Mouse (Mus musculus) liver, embryonic 15.5 days (tissue): Measurements from ENCODE around the gene C1qa. TPM values are rescaled to one million over a fixed set of nuclear protein-coding genes. Genes with fewer than 3 reads are reported as not detected.

ENCODE experiments used
- ATAC-seq: fragments of 200-750 bp; cut with Nextera tagmentation; 2 replicates; pipeline ENCODE4 v1.8.0; 2017; ENCODE audit warnings: moderate number of reproducible peaks, mild to moderate bottlenecking, moderate library complexity; ENCODE audit not compliant: insufficient read depth
- H3K27ac ChIP-seq: fragments of 300-500 bp; sonication (generic); replicated peaks from 2 replicates; pipeline ENCODE4 v1.5.1; 2015; ENCODE audit warnings: mild to moderate bottlenecking, inconsistent platforms
- H3K27me3 ChIP-seq: fragments of 300-500 bp; sonication (generic); 2 replicates; pipeline ENCODE4 v1.6.1; 2015; ENCODE audit warnings: mild to moderate bottlenecking, inconsistent platforms
- H3K36me3 ChIP-seq: fragments of 300-500 bp; sonication (generic); replicated peaks from 2 replicates; pipeline ENCODE4 v1.6.1; 2015; ENCODE audit warnings: moderate library complexity, mild to moderate bottlenecking, inconsistent platforms
- H3K4me1 ChIP-seq: fragments of 300-500 bp; sonication (generic); replicated peaks from 2 replicates; pipeline ENCODE4 v1.6.1; 2015; ENCODE audit warnings: inconsistent platforms
- H3K4me2 ChIP-seq: fragments of 300-500 bp; sonication (generic); 2 replicates; pipeline ENCODE4 v1.6.1; 2015; ENCODE audit warnings: moderate library complexity, mild to moderate bottlenecking, inconsistent platforms
- H3K4me3 ChIP-seq: fragments of 300-500 bp; sonication (generic); replicated peaks from 2 replicates; pipeline ENCODE4 v1.5.1; 2015; ENCODE audit warnings: mild to moderate bottlenecking, inconsistent platforms
- H3K9ac ChIP-seq: fragments of 300-500 bp; sonication (generic); 2 replicates; pipeline ENCODE4 v1.6.1; 2015; ENCODE audit warnings: moderate library complexity, mild to moderate bottlenecking, inconsistent platforms
- H3K9me3 ChIP-seq: fragments of 300-500 bp; sonication (generic); replicated peaks from 2 replicates; pipeline ENCODE4 v1.6.1; 2016; ENCODE audit warnings: inconsistent platforms
- WGBS: fragments of 180-500 bp; shearing (Covaris S2); methylation state at CpG from one replicate; pipeline ENCODE4 v1.1.7; 2015; ENCODE audit warnings: mixed read lengths; ENCODE audit not compliant: insufficient replicate concordance; 5-methylcytosine and 5-hydroxymethylcytosine counted together
- polyA plus RNA-seq: library from polyadenylated mRNA; unstranded; fragments of >200 nt; fragmentation: Nextera tagmentation; extraction: Ambion mirVana; gene quantifications from 2 replicates; pipeline ENCODE4 v1.2.1, GENCODE M21; 2015

The C1qa gene
- polyA plus RNA-seq, 1 experiment from 2014 or later = 57.8 TPM

DNA sequence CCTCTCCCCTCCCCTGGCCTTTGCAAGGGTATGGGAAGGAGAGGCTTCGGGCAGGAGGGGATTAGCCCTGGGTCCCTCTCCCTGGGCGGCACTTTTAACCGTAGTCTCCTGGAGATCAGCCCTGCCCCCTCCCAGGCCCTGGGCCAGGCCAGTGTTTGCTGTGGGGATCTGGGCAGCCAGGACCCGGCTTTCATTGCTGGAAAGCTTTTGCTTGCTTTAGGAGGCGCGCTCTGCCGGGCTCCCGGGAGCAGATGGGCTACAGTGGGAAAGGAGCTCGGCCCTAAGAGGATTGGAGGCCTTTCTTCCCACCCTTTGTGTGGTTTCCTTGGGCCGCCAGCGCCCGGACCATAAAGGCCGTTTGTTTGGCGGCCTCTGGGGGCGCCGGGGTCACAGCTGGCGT lies 36.8 kb downstream of the C1qa start:
- 17% methylated on average over 17 of the region's 17 CpGs for WGBS
- H3K4me3 ChIP-seq = no peak overlapping the region
- H3K36me3 ChIP-seq = no peaks in the 10 kb centered on the region
- peaks cover 8% of the 10 kb centered on the region for H3K27me3 ChIP-seq
- no peak overlapping the region for H3K27ac ChIP-seq
- ATAC-seq = no peak
- no peak overlapping the region for H3K9ac ChIP-seq
- H3K9me3 ChIP-seq = no peaks in the 10 kb centered on the region
- no peaks in the 10 kb centered on the region for H3K4me1 ChIP-seq
- H3K4me2 ChIP-seq = no peak overlapping the region

DNA sequence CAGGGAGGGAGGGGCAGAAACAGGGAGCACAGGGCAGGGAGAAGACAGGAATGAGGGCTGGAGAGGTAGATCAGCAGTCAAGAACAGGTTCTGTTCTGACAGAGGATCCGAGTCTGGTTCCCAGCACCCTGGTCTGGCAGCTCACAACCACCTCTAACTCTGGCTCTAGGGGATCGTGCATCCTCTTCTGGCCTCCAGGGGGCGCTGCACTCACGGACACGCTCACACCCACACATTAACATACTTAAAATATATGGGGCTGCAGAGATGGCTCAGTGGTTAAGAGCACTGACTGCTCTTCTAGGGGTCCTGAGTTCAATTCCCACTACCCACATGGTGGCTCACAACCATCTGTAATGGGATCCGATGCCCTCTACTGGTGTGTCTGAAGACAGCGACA lies 38.6 kb downstream of the C1qa start:
- no peak overlapping the region for H3K4me3 ChIP-seq
- H3K36me3 ChIP-seq = no peaks in the 10 kb centered on the region
- H3K9ac ChIP-seq = no peak overlapping the region
- H3K4me1 ChIP-seq = no peaks in the 10 kb centered on the region
- H3K4me2 ChIP-seq = no peak overlapping the region
- no peaks in the 10 kb centered on the region for H3K9me3 ChIP-seq
- no peak overlapping the region for H3K27ac ChIP-seq
- 70% methylated on average over 7 of the region's 7 CpGs for WGBS
- ATAC-seq = no peak
- H3K27me3 ChIP-seq = peaks cover 8% of the 10 kb centered on the region

DNA sequence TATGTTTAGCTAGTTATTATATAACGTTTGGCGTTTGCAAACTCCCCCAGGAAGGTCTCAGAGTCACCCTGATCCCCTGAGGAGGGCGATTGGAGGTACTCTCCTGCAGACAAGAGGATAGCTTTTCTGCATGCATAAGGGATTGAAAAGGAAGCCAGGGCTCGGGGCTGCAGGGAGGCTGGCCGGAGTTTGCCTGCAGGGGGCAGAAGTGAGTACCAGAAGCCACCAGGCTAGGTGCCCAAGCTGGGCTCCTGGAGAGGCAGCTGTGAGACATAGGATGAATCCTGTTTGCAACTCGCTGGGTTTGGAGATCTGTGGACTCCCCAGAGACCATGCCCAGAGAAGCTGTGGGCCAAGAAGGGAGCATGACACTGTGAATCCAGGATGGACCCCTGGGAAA lies 43.5 kb downstream of the C1qa start:
- WGBS = 27% methylated on average over 6 of the region's 6 CpGs
- H3K4me2 ChIP-seq = no peak overlapping the region
- no peak overlapping the region for H3K27ac ChIP-seq
- no peaks in the 10 kb centered on the region for H3K4me1 ChIP-seq
- no peaks in the 10 kb centered on the region for H3K9me3 ChIP-seq
- no peaks in the 10 kb centered on the region for H3K27me3 ChIP-seq
- H3K4me3 ChIP-seq = no peak overlapping the region
- no peak for ATAC-seq
- no peaks in the 10 kb centered on the region for H3K36me3 ChIP-seq
- H3K9ac ChIP-seq = no peak overlapping the region

DNA sequence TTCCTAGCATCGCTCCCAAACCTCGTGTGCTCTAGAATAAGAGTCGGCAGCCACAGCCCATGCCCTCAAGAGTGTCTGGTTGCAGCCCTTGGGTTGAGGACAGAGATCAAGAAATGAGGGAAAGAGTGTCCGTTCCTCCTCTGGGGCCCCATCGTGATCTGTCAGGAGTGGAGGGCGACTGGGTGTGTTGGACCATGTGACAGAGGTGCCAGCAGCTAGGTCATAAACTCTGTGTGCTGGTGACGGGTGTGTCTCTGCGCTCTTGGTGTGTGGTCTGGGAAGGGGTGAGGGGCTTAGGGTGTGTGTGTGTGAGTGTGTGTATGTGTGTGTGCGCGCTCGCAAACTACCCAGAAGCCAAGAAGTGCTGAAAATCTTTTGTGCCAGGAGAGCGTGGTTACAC lies 45.6 kb downstream of the C1qa start:
- H3K36me3 ChIP-seq = no peaks in the 10 kb centered on the region
- ATAC-seq = no peak
- no peak overlapping the region for H3K9ac ChIP-seq
- H3K27me3 ChIP-seq = no peaks in the 10 kb centered on the region
- no peak overlapping the region for H3K27ac ChIP-seq
- 68% methylated on average over 12 of the region's 12 CpGs for WGBS
- no peaks in the 10 kb centered on the region for H3K4me1 ChIP-seq
- no peak overlapping the region for H3K4me3 ChIP-seq
- H3K4me2 ChIP-seq = no peak overlapping the region
- H3K9me3 ChIP-seq = no peaks in the 10 kb centered on the region

DNA sequence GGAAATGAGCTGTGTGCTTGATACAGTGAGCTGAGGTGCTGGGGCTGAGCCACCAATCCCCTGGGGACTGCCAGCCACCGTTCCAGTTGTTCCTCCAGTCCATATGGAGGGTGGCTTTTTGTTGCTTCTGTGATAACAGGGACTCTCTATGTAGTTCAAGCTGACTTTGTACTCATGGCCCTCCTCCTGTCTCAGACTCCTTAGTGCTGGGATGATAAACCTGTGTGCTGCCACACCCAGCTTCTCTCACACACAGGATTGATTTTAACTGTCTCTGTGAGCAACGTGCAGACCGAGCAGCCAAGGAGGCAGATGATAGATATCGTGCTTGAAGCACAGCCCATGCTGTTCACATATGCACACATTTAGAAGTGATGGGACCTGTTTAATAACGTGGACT lies 46.5 kb downstream of the C1qa start:
- H3K36me3 ChIP-seq = no peaks in the 10 kb centered on the region
- no peak for ATAC-seq
- H3K4me1 ChIP-seq = no peaks in the 10 kb centered on the region
- H3K9me3 ChIP-seq = no peaks in the 10 kb centered on the region
- no peak overlapping the region for H3K27ac ChIP-seq
- no peak overlapping the region for H3K4me3 ChIP-seq
- H3K27me3 ChIP-seq = no peaks in the 10 kb centered on the region
- no peak overlapping the region for H3K9ac ChIP-seq
- H3K4me2 ChIP-seq = no peak overlapping the region
- 41% methylated on average over 5 of the region's 5 CpGs for WGBS

DNA sequence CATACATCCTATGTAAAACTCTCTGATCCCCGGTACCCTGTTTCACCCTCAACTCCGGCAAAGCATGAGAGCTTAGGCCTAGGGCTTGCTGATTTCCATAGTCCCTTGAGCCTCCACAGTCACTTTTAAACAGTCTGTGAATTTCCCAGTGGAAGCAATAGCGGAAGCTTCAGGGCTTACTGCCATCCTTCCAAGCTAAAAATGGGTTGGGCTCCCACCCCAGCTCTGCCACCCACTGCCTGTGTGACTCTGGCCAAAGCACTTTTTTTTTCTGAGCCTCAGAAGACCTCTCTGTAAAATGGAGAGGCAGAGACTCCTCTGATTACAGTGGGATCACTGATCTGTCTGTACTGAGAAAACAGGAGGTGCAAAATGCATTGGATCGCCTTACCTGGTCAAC lies 50.0 kb downstream of the C1qa start:
- Histone ChIP-seq H3K9ac (no peak overlapping the region), H3K27me3 (no peaks in the 10 kb centered on the region), H3K9me3 (no peaks in the 10 kb centered on the region), H3K4me2 (no peak overlapping the region), H3K4me3 (no peak overlapping the region), H3K27ac (no peak overlapping the region), H3K36me3 (no peaks in the 10 kb centered on the region), H3K4me1 (no peaks in the 10 kb centered on the region)
- ATAC-seq = no peak
- WGBS = 43% methylated on average over 4 of the region's 4 CpGs

DNA sequence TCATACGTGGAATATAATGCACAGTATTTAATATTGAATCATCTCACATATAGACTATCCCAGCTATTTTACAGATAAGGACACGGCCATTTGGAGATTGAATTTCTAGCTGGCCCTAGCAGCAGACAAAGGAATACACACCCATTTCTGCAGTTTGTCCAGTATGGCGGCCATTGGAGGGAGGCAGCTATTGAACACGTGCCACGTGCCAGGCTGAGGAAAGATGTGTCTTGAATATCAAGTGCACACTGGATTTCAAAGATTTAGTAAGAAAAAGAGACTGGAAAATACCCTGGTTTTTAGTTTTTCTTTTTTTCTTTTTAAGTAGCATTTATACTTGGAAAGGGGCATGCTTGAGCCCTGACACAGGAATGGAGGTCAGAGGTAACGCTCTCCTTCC lies 51.4 kb downstream of the C1qa start:
- H3K4me3 ChIP-seq = no peak overlapping the region
- no peak for ATAC-seq
- 65% methylated on average over 6 of the region's 6 CpGs for WGBS
- H3K36me3 ChIP-seq = no peaks in the 10 kb centered on the region
- no peaks in the 10 kb centered on the region for H3K9me3 ChIP-seq
- H3K27ac ChIP-seq = no peak overlapping the region
- no peak overlapping the region for H3K9ac ChIP-seq
- H3K27me3 ChIP-seq = no peaks in the 10 kb centered on the region
- no peak overlapping the region for H3K4me2 ChIP-seq
- H3K4me1 ChIP-seq = no peaks in the 10 kb centered on the region

Other genes with a start within 250 kb of the C1qa start
- gene Ephb2, start 62.8 kb downstream of the C1qa start, polyA plus RNA-seq = 0.23 and 0.28 TPM in 2 replicates
- gene C1qb, start 12.6 kb downstream of the C1qa start, polyA plus RNA-seq = 109 and 134 TPM in 2 replicates
- 59.0 and 70.3 TPM in 2 replicates for gene C1qc, start 5.7 kb downstream of the C1qa start, polyA plus RNA-seq
- gene Epha8, start 58.0 kb upstream of the C1qa start, polyA plus RNA-seq = 0.25 and 0.33 TPM in 2 replicates
- 1.0 and 1.5 TPM in 2 replicates for gene Zbtb40, start 150.0 kb upstream of the C1qa start, polyA plus RNA-seq